Mouse (Mus musculus): ENCODE results near the gene Rdh16. TPM values are rescaled to one million over a fixed set of nuclear protein-coding genes. Genes with fewer than 3 reads are reported as not detected.

Rdh16 gene
- polyA plus RNA-seq (2015; fragmentation: Illumina TruSeq; extraction: RNeasy Lipid Tissue Mini Kit (QIAGEN cat#74804); ENCODE audit: insufficient read depth, low replicate concordance), result not detected

GRCm38 (mm10) chr10:127800891-127801290 is at the start of gene Rdh16:
Gene Rdh16 (plus strand): TSS chr10:127801152.

GRCm38 (mm10) chr10:127751548-127751947 is 49.4 kb upstream of the Rdh16 start, which contains the start of gene Gpr182:
Gene Gpr182 (minus strand): TSS chr10:127751732.

GRCm38 (mm10) chr10:127759181-127760110 is 41.5 kb upstream of the Rdh16 start, which contains the start of the genes Rdh1 and Rdh16f1:
Gene Rdh1 (plus strand): TSS chr10:127759721.
Gene Rdh16f1 (plus strand): TSS chr10:127759787.

GRCm38 (mm10) chr10:127776011-127776410 is 24.9 kb upstream of the Rdh16 start, which contains the start of gene Rdh9:
Gene Rdh9 (plus strand): TSS chr10:127776386.

GRCm38 (mm10) chr10:127849628-127850027 is 48.7 kb downstream of the Rdh16 start, which contains the start of gene Rdh19:
Gene Rdh19 (plus strand): TSS chr10:127849928.

GRCm38 (mm10) chr10:127866232-127866631 is 65.3 kb downstream of the Rdh16 start, which contains the start of gene Rdh16f2:
Gene Rdh16f2 (plus strand): TSS chr10:127866474.

GRCm38 (mm10) chr10:127888605-127889004 is 87.7 kb downstream of the Rdh16 start, which contains the start of gene Rdh7:
Gene Rdh7 (minus strand): TSS chr10:127888817.

Other genes starting within 250 kb of the Rdh16 start
- 26.0 TPM for gene Lrp1, start 180.0 kb upstream of the Rdh16 start, polyA plus RNA-seq (2015; fragmentation: Illumina TruSeq; extraction: RNeasy Lipid Tissue Mini Kit (QIAGEN cat#74804); ENCODE audit: insufficient read depth, low replicate concordance)
- gene Stat6, start 158.2 kb upstream of the Rdh16 start, polyA plus RNA-seq (2015; fragmentation: Illumina TruSeq; extraction: RNeasy Lipid Tissue Mini Kit (QIAGEN cat#74804); ENCODE audit: insufficient read depth, low replicate concordance), result 130 TPM
- gene Nemp1, start 134.3 kb upstream of the Rdh16 start, polyA plus RNA-seq (2015; fragmentation: Illumina TruSeq; extraction: RNeasy Lipid Tissue Mini Kit (QIAGEN cat#74804); ENCODE audit: insufficient read depth, low replicate concordance), result 17.1 TPM
- gene Nab2, start 132.6 kb upstream of the Rdh16 start, polyA plus RNA-seq (2015; fragmentation: Illumina TruSeq; extraction: RNeasy Lipid Tissue Mini Kit (QIAGEN cat#74804); ENCODE audit: insufficient read depth, low replicate concordance), result 10.6 TPM
- gene Myo1a, start 96.0 kb upstream of the Rdh16 start, polyA plus RNA-seq (2015; fragmentation: Illumina TruSeq; extraction: RNeasy Lipid Tissue Mini Kit (QIAGEN cat#74804); ENCODE audit: insufficient read depth, low replicate concordance), result 0.35 TPM
- 0.41 TPM for gene Tac2, start 76.7 kb upstream of the Rdh16 start, polyA plus RNA-seq (2015; fragmentation: Illumina TruSeq; extraction: RNeasy Lipid Tissue Mini Kit (QIAGEN cat#74804); ENCODE audit: insufficient read depth, low replicate concordance)
- 7.9 TPM for gene Zbtb39, start 61.6 kb upstream of the Rdh16 start, polyA plus RNA-seq (2015; fragmentation: Illumina TruSeq; extraction: RNeasy Lipid Tissue Mini Kit (QIAGEN cat#74804); ENCODE audit: insufficient read depth, low replicate concordance)
- gene Gpr182, start 49.4 kb upstream of the Rdh16 start, polyA plus RNA-seq (2015; fragmentation: Illumina TruSeq; extraction: RNeasy Lipid Tissue Mini Kit (QIAGEN cat#74804); ENCODE audit: insufficient read depth, low replicate concordance), result 9.3 TPM
- 1.1 TPM for gene Rdh1, start 41.4 kb upstream of the Rdh16 start, polyA plus RNA-seq (2015; fragmentation: Illumina TruSeq; extraction: RNeasy Lipid Tissue Mini Kit (QIAGEN cat#74804); ENCODE audit: insufficient read depth, low replicate concordance)
- gene Rdh16f1, start 41.4 kb upstream of the Rdh16 start, polyA plus RNA-seq (2015; fragmentation: Illumina TruSeq; extraction: RNeasy Lipid Tissue Mini Kit (QIAGEN cat#74804); ENCODE audit: insufficient read depth, low replicate concordance), result 1.9 TPM
- gene Rdh9, start 24.8 kb upstream of the Rdh16 start, polyA plus RNA-seq (2015; fragmentation: Illumina TruSeq; extraction: RNeasy Lipid Tissue Mini Kit (QIAGEN cat#74804); ENCODE audit: insufficient read depth, low replicate concordance), result not detected
- gene Rdh19, start 48.8 kb downstream of the Rdh16 start, polyA plus RNA-seq (2015; fragmentation: Illumina TruSeq; extraction: RNeasy Lipid Tissue Mini Kit (QIAGEN cat#74804); ENCODE audit: insufficient read depth, low replicate concordance), result not detected
- gene Rdh16f2, start 65.3 kb downstream of the Rdh16 start, polyA plus RNA-seq (2015; fragmentation: Illumina TruSeq; extraction: RNeasy Lipid Tissue Mini Kit (QIAGEN cat#74804); ENCODE audit: insufficient read depth, low replicate concordance), result not detected
- gene Rdh7, start 87.7 kb downstream of the Rdh16 start, polyA plus RNA-seq (2015; fragmentation: Illumina TruSeq; extraction: RNeasy Lipid Tissue Mini Kit (QIAGEN cat#74804); ENCODE audit: insufficient read depth, low replicate concordance), result not detected
- gene Sdr9c7, start 97.4 kb downstream of the Rdh16 start, polyA plus RNA-seq (2015; fragmentation: Illumina TruSeq; extraction: RNeasy Lipid Tissue Mini Kit (QIAGEN cat#74804); ENCODE audit: insufficient read depth, low replicate concordance), result not detected
- gene Hsd17b6, start 206.5 kb downstream of the Rdh16 start, polyA plus RNA-seq (2015; fragmentation: Illumina TruSeq; extraction: RNeasy Lipid Tissue Mini Kit (QIAGEN cat#74804); ENCODE audit: insufficient read depth, low replicate concordance), result not detected
- gene Prim1, start 214.0 kb downstream of the Rdh16 start, polyA plus RNA-seq (2015; fragmentation: Illumina TruSeq; extraction: RNeasy Lipid Tissue Mini Kit (QIAGEN cat#74804); ENCODE audit: insufficient read depth, low replicate concordance), result 34.6 TPM
- gene Naca, start 234.4 kb downstream of the Rdh16 start, polyA plus RNA-seq (2015; fragmentation: Illumina TruSeq; extraction: RNeasy Lipid Tissue Mini Kit (QIAGEN cat#74804); ENCODE audit: insufficient read depth, low replicate concordance), result 1,288 TPM

Measured in spleen, adult 10 weeks (tissue).